Mouse (Mus musculus) heart, embryonic 12.5 days (tissue): ENCODE results near the gene Sec61b. TPM values are rescaled to one million over a fixed set of nuclear protein-coding genes. Genes with fewer than 3 reads are reported as not detected.

ENCODE experiments used
- ATAC-seq: fragments of 200-750 bp; cut with Nextera tagmentation; 2 replicates; pipeline ENCODE4 v1.8.0; 2017; ENCODE audit warnings: moderate TSS enrichment, moderate library complexity; ENCODE audit not compliant: insufficient number of reproducible peaks, low FRiP score
- H3K27ac ChIP-seq: fragments of 300-500 bp; sonication (generic); 2 replicates; pipeline ENCODE4 v1.5.1; 2016; ENCODE audit warnings: mild to moderate bottlenecking, moderate library complexity; ENCODE audit not compliant: poor library complexity, severe bottlenecking
- H3K27me3 ChIP-seq: fragments of 300-500 bp; sonication (generic); replicated peaks from 2 replicates; pipeline ENCODE4 v1.6.1; 2016; ENCODE audit warnings: mild to moderate bottlenecking, moderate library complexity
- H3K36me3 ChIP-seq: fragments of 300-500 bp; sonication (generic); 2 replicates; pipeline ENCODE4 v1.6.1; 2016; ENCODE audit warnings: mild to moderate bottlenecking, moderate library complexity
- H3K4me1 ChIP-seq: fragments of 300-500 bp; sonication (generic); replicated peaks from 2 replicates; pipeline ENCODE4 v1.6.1; 2016; ENCODE audit warnings: mild to moderate bottlenecking
- H3K4me2 ChIP-seq: fragments of 300-500 bp; sonication (generic); 2 replicates; pipeline ENCODE4 v1.6.1; 2016; ENCODE audit warnings: mild to moderate bottlenecking, moderate library complexity
- H3K4me3 ChIP-seq: fragments of 300-500 bp; sonication (generic); 2 replicates; pipeline ENCODE4 v1.5.1; 2016; ENCODE audit warnings: mild to moderate bottlenecking
- H3K9ac ChIP-seq: fragments of 300-500 bp; sonication (generic); 2 replicates; pipeline ENCODE4 v1.6.1; 2016; ENCODE audit warnings: mild to moderate bottlenecking, moderate library complexity
- H3K9me3 ChIP-seq: fragments of 300-500 bp; sonication (generic); replicated peaks from 2 replicates; pipeline ENCODE4 v1.6.1; 2016; ENCODE audit warnings: mild to moderate bottlenecking, moderate library complexity
- WGBS: fragments of 180-500 bp; shearing (Covaris S2); methylation state at CpG from one replicate; pipeline ENCODE4 v1.1.7; 2016; 5-methylcytosine and 5-hydroxymethylcytosine counted together
- polyA plus RNA-seq: library from polyadenylated mRNA; unstranded; fragments of >200 nt; fragmentation: Nextera tagmentation; extraction: Ambion mirVana; gene quantifications from 2 replicates; pipeline ENCODE4 v1.2.1, GENCODE M21; 2016

Gene Sec61b
- polyA plus RNA-seq, 1 experiment from 2014 or later: 168 TPM

- Histone ChIP-seq H3K4me2 (no peak overlapping the region), H3K27me3 (0 out of 2 replicates have a peak, but pooled peaks cover 8% of the 10 kb centered on the region), H3K4me1 (0 out of 2 replicates have a peak, but pooled peaks cover 3% of the 10 kb centered on the region), H3K9me3 (no peaks in the 10 kb centered on the region), H3K4me3 (no peak overlapping the region), H3K9ac (no peak overlapping the region), H3K36me3 (no peaks in the 10 kb centered on the region), H3K27ac (no peak overlapping the region)
- WGBS: 61% methylated on average over 6 of the region's 6 CpGs
- ATAC-seq: no peak
These were observed 47.6 kb downstream of the Sec61b start for GRCm38 (mm10) chr4:47521884-47522605.

DNA sequence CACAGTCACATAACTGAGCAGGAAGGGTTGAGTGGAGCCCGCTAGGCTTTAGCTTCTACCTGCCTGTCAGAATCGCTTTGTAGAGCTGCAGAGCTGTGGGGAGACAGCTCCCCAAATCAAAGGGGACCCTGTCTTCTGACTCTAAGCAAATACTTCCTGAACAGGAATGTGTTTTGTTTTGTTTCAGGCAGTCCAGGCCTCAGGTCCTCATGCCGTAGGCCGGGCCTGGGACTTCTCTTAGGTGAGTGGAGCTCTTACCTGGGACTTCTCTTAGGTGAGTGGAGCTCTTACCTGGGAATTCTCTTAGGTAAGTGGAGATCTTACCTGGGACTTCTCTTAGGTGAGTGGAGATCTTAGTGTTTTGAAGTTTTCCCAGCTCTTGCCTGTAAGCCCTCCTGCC is 55.4 kb downstream of the Sec61b start:
- no peak for ATAC-seq
- WGBS: 88% methylated on average over 4 of the region's 4 CpGs
- no peak overlapping the region for H3K9ac ChIP-seq
- no peaks in the 10 kb centered on the region for H3K36me3 ChIP-seq
- no peak overlapping the region for H3K27ac ChIP-seq
- H3K27me3 ChIP-seq: no peaks in the 10 kb centered on the region
- H3K4me2 ChIP-seq: no peak overlapping the region
- no peak overlapping the region for H3K4me3 ChIP-seq
- no peaks in the 10 kb centered on the region for H3K9me3 ChIP-seq
- no peaks in the 10 kb centered on the region for H3K4me1 ChIP-seq

Other genes with a start within 250 kb of the Sec61b start
- gene Tgfbr1, start 121.4 kb upstream of the Sec61b start, polyA plus RNA-seq: 51.7 and 54.7 TPM in 2 replicates
- gene Alg2, start 325 bp upstream of the Sec61b start, polyA plus RNA-seq: 33.6 and 34.6 TPM in 2 replicates